Mouse (Mus musculus): ENCODE measurements around the gene Fkrp. TPM values are rescaled to one million over a fixed set of nuclear protein-coding genes. Genes with fewer than 3 reads are reported as not detected.
A peak's percentile ranks its signal among the peaks of the same experiment; 100 is the strongest.

Gene Fkrp
- polyA plus RNA-seq, 1 experiment from 2014 or later, result 29.0 TPM

- ATAC-seq, result no peak
- Histone ChIP-seq H3K9me3 (ENCODE audit: control insufficient read depth, low read length) (no peaks in the 10 kb centered on the region), H3K36me3 (ENCODE audit: control insufficient read depth, insufficient read depth) (peaks cover 8% of the 10 kb centered on the region), H3K9ac (replicated peaks; ENCODE audit: low read depth, low read length) (no peak overlapping the region; the same call in 1 of the 2 replicates), H3K4me2 (ENCODE audit: low read length) (peak overlapping the region; percentile 22; the same call in 1 of the 2 replicates), H3K27ac (ENCODE audit: low read length) (no peak overlapping the region), H3K4me1 (replicated peaks; ENCODE audit: control insufficient read depth, insufficient read depth, low read length) (peaks cover 27% of the 10 kb centered on the region), H3K27me3 (replicated peaks; ENCODE audit: control insufficient read depth, insufficient read depth, low read length) (no peaks in the 10 kb centered on the region), H3K4me3 (replicated peaks; ENCODE audit: low read length) (no peak overlapping the region)
- WGBS, result 40% methylated on average over 14 of the region's 14 CpGs
These were observed 28.7 kb upstream of the Fkrp start for GRCm38 (mm10) chr7:16845072-16845819.

GRCm38 (mm10) chr7:16844696-16845071, 28.2 kb upstream of the Fkrp start:
- no peak overlapping the region for H3K27ac ChIP-seq (ENCODE audit: low read length)
- H3K4me3 ChIP-seq (replicated peaks; ENCODE audit: low read length), result no peak overlapping the region
- peaks cover 12% of the 10 kb centered on the region for H3K36me3 ChIP-seq (ENCODE audit: control insufficient read depth, insufficient read depth)
- H3K9ac ChIP-seq (replicated peaks; ENCODE audit: low read depth, low read length), result no peak overlapping the region
- no peak overlapping the region; the same call in 1 of the 2 replicates for H3K4me2 ChIP-seq (ENCODE audit: low read length)
- no peak for ATAC-seq
- no peaks in the 10 kb centered on the region for H3K27me3 ChIP-seq (replicated peaks; ENCODE audit: control insufficient read depth, insufficient read depth, low read length)
- H3K4me1 ChIP-seq (replicated peaks; ENCODE audit: control insufficient read depth, insufficient read depth, low read length), result peaks cover 27% of the 10 kb centered on the region
- WGBS, result 61% methylated on average over 3 of the region's 3 CpGs
- no peaks in the 10 kb centered on the region for H3K9me3 ChIP-seq (ENCODE audit: control insufficient read depth, low read length)

- Histone ChIP-seq H3K4me1 (replicated peaks; ENCODE audit: control insufficient read depth, insufficient read depth, low read length) (peaks cover 26% of the 10 kb centered on the region), H3K4me2 (ENCODE audit: low read length) (peak overlapping the region; percentile 97), H3K27me3 (replicated peaks; ENCODE audit: control insufficient read depth, insufficient read depth, low read length) (no peaks in the 10 kb centered on the region), H3K9ac (replicated peaks; ENCODE audit: low read depth, low read length) (peak overlapping the region; percentile 66), H3K4me3 (replicated peaks; ENCODE audit: low read length) (peak overlapping the region; percentile 76), H3K27ac (ENCODE audit: low read length) (peak overlapping the region; percentile 54), H3K9me3 (ENCODE audit: control insufficient read depth, low read length) (no peaks in the 10 kb centered on the region), H3K36me3 (ENCODE audit: control insufficient read depth, insufficient read depth) (peaks cover 15% of the 10 kb centered on the region)
- ATAC-seq, result no peak
- WGBS, result under 1% methylated on average over 33 of the region's 33 CpGs
These were observed 27.1 kb upstream of the Fkrp start for GRCm38 (mm10) chr7:16843441-16844171.

- 0% methylated on average over 32 of the region's 32 CpGs for WGBS
- H3K27ac ChIP-seq (ENCODE audit: low read length), result peak within 1 kb of the TSS; percentile 54
- peak within 1 kb of the TSS; percentile 76 for H3K4me3 ChIP-seq (replicated peaks; ENCODE audit: low read length)
- H3K4me2 ChIP-seq (ENCODE audit: low read length), result peak within 1 kb of the TSS; percentile 97
- peak within 1 kb of the TSS; percentile 66 for H3K9ac ChIP-seq (replicated peaks; ENCODE audit: low read depth, low read length)
- no peaks in the 10 kb centered on the region for H3K9me3 ChIP-seq (ENCODE audit: control insufficient read depth, low read length)
- peak; percentile 93 for ATAC-seq
- peaks cover 19% of the 10 kb centered on the region for H3K36me3 ChIP-seq (ENCODE audit: control insufficient read depth, insufficient read depth)
- H3K27me3 ChIP-seq (replicated peaks; ENCODE audit: control insufficient read depth, insufficient read depth, low read length), result no peaks in the 10 kb centered on the region
- H3K4me1 ChIP-seq (replicated peaks; ENCODE audit: control insufficient read depth, insufficient read depth, low read length), result peaks cover 25% of the 10 kb centered on the region
These were observed 26.1 kb upstream of the Fkrp start, which contains the start of gene Prkd2 for GRCm38 (mm10) chr7:16842645-16843063. TSS of gene Prkd2 (plus strand) at chr7:16842902.

- 48% methylated on average over 11 of the region's 11 CpGs for WGBS
- Histone ChIP-seq H3K9me3 (ENCODE audit: control insufficient read depth, low read length) (no peaks in the 10 kb centered on the region), H3K27ac (ENCODE audit: low read length) (0 out of 2 replicates have a peak overlapping the region, but pooled peaks have one; percentile 5), H3K9ac (replicated peaks; ENCODE audit: low read depth, low read length) (no peak overlapping the region; the same call in 1 of the 2 replicates), H3K36me3 (ENCODE audit: control insufficient read depth, insufficient read depth) (peaks cover 23% of the 10 kb centered on the region), H3K27me3 (replicated peaks; ENCODE audit: control insufficient read depth, insufficient read depth, low read length) (no peaks in the 10 kb centered on the region), H3K4me3 (replicated peaks; ENCODE audit: low read length) (peak overlapping the region; percentile 76), H3K4me1 (replicated peaks; ENCODE audit: control insufficient read depth, insufficient read depth, low read length) (peaks cover 25% of the 10 kb centered on the region), H3K4me2 (ENCODE audit: low read length) (peak overlapping the region; percentile 97)
- peak; percentile 7; the same call in 1 of the 2 replicates for ATAC-seq
These were observed 25.3 kb upstream of the Fkrp start for GRCm38 (mm10) chr7:16841561-16842560.

GRCm38 (mm10) chr7:16841078-16841477, 24.5 kb upstream of the Fkrp start:
- Histone ChIP-seq H3K27me3 (replicated peaks; ENCODE audit: control insufficient read depth, insufficient read depth, low read length) (no peaks in the 10 kb centered on the region), H3K27ac (ENCODE audit: low read length) (no peak overlapping the region), H3K9ac (replicated peaks; ENCODE audit: low read depth, low read length) (no peak overlapping the region), H3K4me3 (replicated peaks; ENCODE audit: low read length) (no peak overlapping the region), H3K4me1 (replicated peaks; ENCODE audit: control insufficient read depth, insufficient read depth, low read length) (peaks cover 25% of the 10 kb centered on the region), H3K4me2 (ENCODE audit: low read length) (no peak overlapping the region), H3K36me3 (ENCODE audit: control insufficient read depth, insufficient read depth) (peaks cover 23% of the 10 kb centered on the region), H3K9me3 (ENCODE audit: control insufficient read depth, low read length) (no peaks in the 10 kb centered on the region)
- 80% methylated on average over 4 of the region's 4 CpGs for WGBS
- no peak for ATAC-seq

GRCm38 (mm10) chr7:16840109-16840491, 23.6 kb upstream of the Fkrp start:
- H3K4me2 ChIP-seq (ENCODE audit: low read length), result no peak overlapping the region
- no peak overlapping the region for H3K27ac ChIP-seq (ENCODE audit: low read length)
- no peak for ATAC-seq
- H3K9ac ChIP-seq (replicated peaks; ENCODE audit: low read depth, low read length), result no peak overlapping the region
- 95% methylated on average over 2 of the region's 2 CpGs for WGBS
- no peaks in the 10 kb centered on the region for H3K27me3 ChIP-seq (replicated peaks; ENCODE audit: control insufficient read depth, insufficient read depth, low read length)
- H3K9me3 ChIP-seq (ENCODE audit: control insufficient read depth, low read length), result no peaks in the 10 kb centered on the region
- H3K36me3 ChIP-seq (ENCODE audit: control insufficient read depth, insufficient read depth), result peaks cover 23% of the 10 kb centered on the region
- peaks cover 20% of the 10 kb centered on the region for H3K4me1 ChIP-seq (replicated peaks; ENCODE audit: control insufficient read depth, insufficient read depth, low read length)
- no peak overlapping the region for H3K4me3 ChIP-seq (replicated peaks; ENCODE audit: low read length)

GRCm38 (mm10) chr7:16839427-16840108, 23.0 kb upstream of the Fkrp start:
- peaks cover 15% of the 10 kb centered on the region for H3K4me1 ChIP-seq (replicated peaks; ENCODE audit: control insufficient read depth, insufficient read depth, low read length)
- H3K4me2 ChIP-seq (ENCODE audit: low read length), result no peak overlapping the region
- ATAC-seq, result no peak
- WGBS, result 93% methylated on average over 12 of the region's 12 CpGs
- no peak overlapping the region for H3K9ac ChIP-seq (replicated peaks; ENCODE audit: low read depth, low read length)
- H3K27me3 ChIP-seq (replicated peaks; ENCODE audit: control insufficient read depth, insufficient read depth, low read length), result no peaks in the 10 kb centered on the region
- H3K27ac ChIP-seq (ENCODE audit: low read length), result no peak overlapping the region
- H3K9me3 ChIP-seq (ENCODE audit: control insufficient read depth, low read length), result no peaks in the 10 kb centered on the region
- no peak overlapping the region for H3K4me3 ChIP-seq (replicated peaks; ENCODE audit: low read length)
- H3K36me3 ChIP-seq (ENCODE audit: control insufficient read depth, insufficient read depth), result peaks cover 27% of the 10 kb centered on the region

Data from forebrain, embryonic 16.5 days (tissue).